Mouse (Mus musculus) MN1 (cell line): ENCODE results near the gene Hmx1.

ENCODE experiments used
- DNase-seq: peaks from one replicate; pipeline ENCODE4 v3.0.0-alpha.2; 2016; ENCODE audit warnings: low spot score

Hmx1 gene

GRCm38 (mm10) chr5:35398310-35398910, 9.5 kb downstream of the Hmx1 start:
- no peak for DNase-seq

- DNase-seq, result no peak
These were observed 10.2 kb downstream of the Hmx1 start for GRCm38 (mm10) chr5:35399061-35399460.

GRCm38 (mm10) chr5:35399704-35400320, 10.9 kb downstream of the Hmx1 start:
- no peak for DNase-seq

- DNase-seq, result no peak
These were observed 12.3 kb downstream of the Hmx1 start for GRCm38 (mm10) chr5:35401240-35401639.

GRCm38 (mm10) chr5:35407411-35407930, 18.6 kb downstream of the Hmx1 start:
- no peak for DNase-seq

GRCm38 (mm10) chr5:35411028-35411427, 22.1 kb downstream of the Hmx1 start:
- DNase-seq, result no peak

GRCm38 (mm10) chr5:35412833-35413232, 23.9 kb downstream of the Hmx1 start:
- DNase-seq, result no peak

GRCm38 (mm10) chr5:35417707-35418106, 28.8 kb downstream of the Hmx1 start:
- no peak for DNase-seq

GRCm38 (mm10) chr5:35421622-35422021, 32.7 kb downstream of the Hmx1 start:
- no peak for DNase-seq

- no peak for DNase-seq
These were observed 36.3 kb downstream of the Hmx1 start for GRCm38 (mm10) chr5:35425218-35425617.

- DNase-seq, result no peak
These were observed 39.0 kb downstream of the Hmx1 start for GRCm38 (mm10) chr5:35427901-35428300.

- no peak for DNase-seq
These were observed 39.5 kb downstream of the Hmx1 start for GRCm38 (mm10) chr5:35428421-35428820.

- DNase-seq, result no peak
These were observed 43.2 kb downstream of the Hmx1 start for GRCm38 (mm10) chr5:35432098-35432497.

- no peak for DNase-seq
These were observed 45.1 kb downstream of the Hmx1 start for GRCm38 (mm10) chr5:35434038-35434437.

- DNase-seq, result no peak
These were observed 45.8 kb downstream of the Hmx1 start for GRCm38 (mm10) chr5:35434703-35435102.

- no peak for DNase-seq
These were observed 49.9 kb downstream of the Hmx1 start for GRCm38 (mm10) chr5:35438805-35439204.

GRCm38 (mm10) chr5:35440459-35440858, 51.6 kb downstream of the Hmx1 start:
- no peak for DNase-seq

GRCm38 (mm10) chr5:35441411-35441810, 52.5 kb downstream of the Hmx1 start:
- DNase-seq, result no peak

GRCm38 (mm10) chr5:35444731-35445130, 55.8 kb downstream of the Hmx1 start:
- DNase-seq, result no peak

- DNase-seq, result peak; percentile 83
These were observed 58.9 kb downstream of the Hmx1 start for GRCm38 (mm10) chr5:35447656-35448443.
